Mouse (Mus musculus) liver, adult 2 months (tissue): ENCODE data around the gene Apobr. TPM values are rescaled to one million over a fixed set of nuclear protein-coding genes. Genes with fewer than 3 reads are reported as not detected.

Experiments
- DNase-seq: peaks from one replicate; pipeline ENCODE4 v3.0.0-alpha.2; 2011; ENCODE audit warnings: low read depth, low spot score; ENCODE audit errors: extremely low read depth
- H3K27ac ChIP-seq: fragments of 200-500 bp; replicated peaks from 2 replicates; pipeline ENCODE4 v1.5.1; 2012; ENCODE audit warnings: low read depth, mild to moderate bottlenecking, control low read depth, inconsistent platforms, low read length; ENCODE audit not compliant: insufficient read depth
- H3K27me3 ChIP-seq: fragments of 200-500 bp; 2 replicates; pipeline ENCODE4 v1.6.1; 2012; ENCODE audit warnings: mild to moderate bottlenecking, moderate library complexity, low read length, inconsistent platforms; ENCODE audit not compliant: control insufficient read depth, insufficient read depth
- H3K36me3 ChIP-seq: fragments of 200-500 bp; 2 replicates; pipeline ENCODE4 v1.6.1; 2012; ENCODE audit warnings: low read length, inconsistent platforms; ENCODE audit not compliant: control insufficient read depth, insufficient read depth
- H3K4me1 ChIP-seq: fragments of 200-500 bp; 2 replicates; pipeline ENCODE4 v1.6.1; 2011; ENCODE audit warnings: low read length; ENCODE audit not compliant: control insufficient read depth, insufficient read depth
- H3K4me3 ChIP-seq: fragments of 200-500 bp; 2 replicates; pipeline ENCODE4 v1.5.1; 2011; ENCODE audit warnings: low read depth, mild to moderate bottlenecking, control low read depth, low read length, moderate library complexity; ENCODE audit not compliant: insufficient read depth
- H3K79me2 ChIP-seq: fragments of 200-500 bp; 2 replicates; pipeline ENCODE4 v1.6.1; 2012; ENCODE audit warnings: inconsistent platforms, mild to moderate bottlenecking, low read length, moderate library complexity; ENCODE audit not compliant: control insufficient read depth, insufficient read depth
- H3K9ac ChIP-seq: fragments of 200-500 bp; 2 replicates; pipeline ENCODE4 v1.6.1; 2012; ENCODE audit warnings: low read depth, mild to moderate bottlenecking, control low read depth, inconsistent platforms, low read length
- CTCF ChIP-seq: fragments of 200-500 bp; IDR thresholded peaks from 2 replicates; pipeline ENCODE4 v1.5.1; 2011; ENCODE audit warnings: low read depth, low read length, control low read depth
- POLR2A ChIP-seq: fragments of 200-500 bp; IDR thresholded peaks from 2 replicates; pipeline ENCODE4 v1.6.1; 2011; ENCODE audit warnings: low read length, control low read depth; ENCODE audit not compliant: insufficient read depth; ENCODE audit errors: extremely low read depth
- whole genome bisulfite sequencing: fragments of 180-500 bp; shearing (Covaris S2); methylation state at CpG from one replicate; pipeline ENCODE4 v1.1.7; 2018; 5-methylcytosine and 5-hydroxymethylcytosine counted together
- polyA plus RNA-seq: library from polyadenylated mRNA; depleted of rRNA; stranded (reverse); fragments of >200 nt; gene quantifications from 2 replicates; pipeline ENCODE4 v1.2.3, GENCODE M21; 2012; rRNA removed
- total RNA-seq: library from RNA; depleted of rRNA; stranded (reverse); fragments of >200 nt; gene quantifications from 2 replicates; pipeline ENCODE4 v1.2.3, GENCODE M21; 2014; rRNA removed

Apobr gene
- total RNA-seq (0.74 and 1.6 TPM in 2 replicates), polyA plus RNA-seq (0.58 and 1.0 TPM in 2 replicates)

DNA sequence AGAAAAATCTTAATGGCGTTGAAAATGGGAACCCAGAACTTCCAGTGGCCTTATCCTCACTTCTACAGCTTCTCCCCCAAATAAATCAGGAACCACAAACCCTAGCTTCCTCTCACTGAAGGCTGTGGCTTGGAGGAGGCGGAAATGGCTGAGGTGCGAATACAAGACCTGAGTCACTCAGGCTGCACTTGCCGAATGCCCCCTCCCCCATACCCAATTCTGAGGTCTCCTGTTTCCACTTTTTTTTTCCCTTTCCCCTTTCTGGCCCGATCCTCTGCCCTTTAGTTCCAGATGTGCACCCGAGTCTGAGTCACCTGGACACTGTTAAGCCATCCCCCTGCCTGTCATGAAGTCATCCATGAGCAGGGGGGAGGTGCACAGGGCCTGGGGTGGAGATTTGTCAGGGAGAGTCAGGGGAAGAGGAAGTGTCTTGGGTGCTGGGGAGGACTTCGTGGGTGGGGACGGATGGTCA lies at the start of gene Apobr:
TSS of gene Apobr (plus strand) at position 437 of the 472 bp plus-strand sequence.
- Histone ChIP-seq H3K9ac (peak within 1 kb of the TSS; percentile 19), H3K4me1 (no peaks in the 10 kb centered on the region), H3K79me2 (no peaks in the 10 kb centered on the region), H3K27ac (peak within 1 kb of the TSS; percentile 31), H3K4me3 (peak within 1 kb of the TSS; percentile 23; the same call in 1 of the 2 replicates), H3K27me3 (no peaks in the 10 kb centered on the region), H3K36me3 (no peaks in the 10 kb centered on the region)
- TF ChIP-seq POLR2A (no peak), CTCF (no peak)
- 80% methylated on average over 8 of the region's 8 CpGs for WGBS
- peak; percentile 22 for DNase-seq

DNA sequence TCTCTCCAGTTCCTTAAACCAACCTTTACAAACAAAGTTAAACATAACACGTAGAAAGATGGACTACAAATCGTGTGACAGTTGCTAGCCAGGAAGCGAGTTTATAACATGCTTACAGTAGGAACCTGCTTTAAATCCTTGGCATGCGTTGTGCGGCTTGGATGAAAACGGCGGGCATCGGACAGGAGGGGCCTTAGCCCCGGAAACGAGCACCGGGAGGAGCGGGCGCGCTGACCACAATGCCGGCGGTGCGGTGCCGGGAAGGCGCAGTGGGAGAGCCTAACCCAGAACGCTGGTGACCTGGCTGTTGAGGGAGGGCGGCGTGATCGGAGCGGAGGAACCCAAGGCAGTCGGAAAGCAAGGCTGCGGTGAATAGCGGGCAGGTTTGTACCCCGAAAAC lies 49.0 kb upstream of the Apobr start:
- no peak for TF ChIP-seq POLR2A
- TF ChIP-seq CTCF = no peak

GRCm38 (mm10) chr7:126536466-126536865 lies 48.3 kb upstream of the Apobr start:
- peaks cover 3% of the 10 kb centered on the region; the same call in 1 of the 2 replicates for H3K27me3 ChIP-seq
- no peak for TF ChIP-seq POLR2A
- no peak for TF ChIP-seq CTCF
- H3K4me3 ChIP-seq = no peak overlapping the region
- WGBS = 75% methylated on average over 9 of the region's 9 CpGs
- H3K4me1 ChIP-seq = 0 out of 2 replicates have a peak, but pooled peaks cover 3% of the 10 kb centered on the region
- no peak overlapping the region for H3K27ac ChIP-seq
- no peaks in the 10 kb centered on the region for H3K79me2 ChIP-seq
- no peak for DNase-seq
- no peak overlapping the region for H3K9ac ChIP-seq
- H3K36me3 ChIP-seq = no peaks in the 10 kb centered on the region

More for the DNA sequence above, 49.0 kb upstream of the Apobr start:
- H3K27me3 ChIP-seq = peaks cover 3% of the 10 kb centered on the region; the same call in 1 of the 2 replicates
- no peaks in the 10 kb centered on the region for H3K36me3 ChIP-seq
- DNase-seq = no peak
- 0 out of 2 replicates have a peak, but pooled peaks cover 3% of the 10 kb centered on the region for H3K4me1 ChIP-seq
- WGBS = 5% methylated on average over 28 of the region's 28 CpGs
- no peak overlapping the region for H3K27ac ChIP-seq
- peak overlapping the region; percentile 23; the same call in 1 of the 2 replicates for H3K9ac ChIP-seq
- peak overlapping the region; percentile 43 for H3K4me3 ChIP-seq
- H3K79me2 ChIP-seq = no peaks in the 10 kb centered on the region

DNA sequence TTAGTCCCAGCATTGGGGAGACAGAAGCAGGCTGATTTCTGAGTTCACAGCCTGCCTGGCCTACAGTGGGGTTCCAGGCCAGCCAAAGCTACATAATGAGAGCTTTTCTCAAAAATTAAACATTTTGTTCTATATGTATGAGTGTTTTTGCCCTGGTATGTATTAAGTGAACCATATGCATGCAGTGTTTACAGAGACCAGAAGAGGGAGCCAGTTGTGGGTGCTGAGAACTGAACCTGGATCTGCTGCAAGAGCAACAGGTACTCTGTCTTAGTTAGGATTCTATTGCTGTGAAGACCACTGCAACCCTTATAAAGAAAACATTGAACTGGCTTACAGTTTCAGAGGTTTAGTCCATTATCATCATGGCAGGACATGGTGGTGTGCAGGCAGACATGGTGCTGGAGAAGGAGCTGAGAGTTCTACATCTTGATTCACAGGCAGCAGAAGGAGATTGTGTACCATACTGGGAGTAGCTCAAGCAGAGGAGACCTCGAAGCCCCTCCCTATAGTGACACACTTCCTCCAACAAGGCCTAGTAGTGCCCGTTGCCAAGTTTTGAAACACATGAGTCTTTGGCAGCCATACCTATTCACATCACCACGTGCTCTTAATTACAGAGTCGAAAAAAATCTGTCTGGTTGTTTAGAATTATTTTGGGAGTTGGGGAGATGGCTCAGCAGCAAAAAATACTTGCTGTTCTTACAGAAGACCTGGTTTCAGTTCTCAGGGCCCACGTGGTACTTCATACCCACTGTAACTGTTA lies 46.7 kb upstream of the Apobr start:
- H3K4me3 ChIP-seq = no peak overlapping the region
- H3K79me2 ChIP-seq = no peaks in the 10 kb centered on the region
- no peak overlapping the region for H3K27ac ChIP-seq
- H3K27me3 ChIP-seq = peaks cover 3% of the 10 kb centered on the region; the same call in 1 of the 2 replicates
- no peak overlapping the region for H3K9ac ChIP-seq
- DNase-seq = peak; percentile 19
- 0 out of 2 replicates have a peak, but pooled peaks cover 3% of the 10 kb centered on the region for H3K4me1 ChIP-seq
- no peaks in the 10 kb centered on the region for H3K36me3 ChIP-seq
- peak; percentile 45; the same call in 1 of the 2 replicates for TF ChIP-seq CTCF
- no peak for TF ChIP-seq POLR2A
- 68% methylated on average over 5 of the region's 5 CpGs for WGBS

DNA sequence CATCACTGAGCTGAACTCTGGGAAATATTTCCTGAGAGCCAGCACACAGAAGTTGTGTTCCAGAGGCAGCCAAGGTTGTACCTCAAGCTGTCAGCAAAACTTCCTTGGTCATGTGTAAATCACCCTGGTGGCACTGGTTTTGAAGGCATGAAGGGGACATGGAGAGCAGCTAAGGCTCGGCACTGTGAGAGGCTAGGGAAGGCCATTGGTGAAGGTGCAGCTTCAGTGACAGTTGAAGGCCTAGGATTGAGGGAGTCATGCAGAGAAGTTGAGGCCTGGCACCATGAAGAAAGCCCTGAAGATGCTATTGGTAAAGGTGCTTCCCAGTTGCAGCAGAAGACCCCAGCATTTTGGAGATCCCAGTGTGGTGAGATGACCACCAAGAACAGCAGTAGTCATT lies 43.1 kb upstream of the Apobr start:
- Histone ChIP-seq H3K4me1 (no peaks in the 10 kb centered on the region), H3K27me3 (no peaks in the 10 kb centered on the region), H3K4me3 (no peak overlapping the region), H3K27ac (no peak overlapping the region), H3K36me3 (peaks cover 10% of the 10 kb centered on the region), H3K79me2 (no peaks in the 10 kb centered on the region), H3K9ac (no peak overlapping the region)
- WGBS = 82% methylated on average over 1 of the region's 1 CpGs
- no peak for TF ChIP-seq CTCF
- DNase-seq = no peak

- Histone ChIP-seq H3K27me3 (no peaks in the 10 kb centered on the region), H3K36me3 (peaks cover 47% of the 10 kb centered on the region), H3K27ac (no peak overlapping the region), H3K9ac (no peak overlapping the region), H3K4me1 (no peaks in the 10 kb centered on the region), H3K4me3 (no peak overlapping the region), H3K79me2 (no peaks in the 10 kb centered on the region)
- no peak for DNase-seq
- no peak for TF ChIP-seq POLR2A
- no peak for TF ChIP-seq CTCF
- WGBS = 93% methylated on average over 2 of the region's 2 CpGs
Measured at GRCm38 (mm10) chr7:126545631-126546030, 39.1 kb upstream of the Apobr start.
